Mouse (Mus musculus): ENCODE data around the gene Zkscan7.

DNA sequence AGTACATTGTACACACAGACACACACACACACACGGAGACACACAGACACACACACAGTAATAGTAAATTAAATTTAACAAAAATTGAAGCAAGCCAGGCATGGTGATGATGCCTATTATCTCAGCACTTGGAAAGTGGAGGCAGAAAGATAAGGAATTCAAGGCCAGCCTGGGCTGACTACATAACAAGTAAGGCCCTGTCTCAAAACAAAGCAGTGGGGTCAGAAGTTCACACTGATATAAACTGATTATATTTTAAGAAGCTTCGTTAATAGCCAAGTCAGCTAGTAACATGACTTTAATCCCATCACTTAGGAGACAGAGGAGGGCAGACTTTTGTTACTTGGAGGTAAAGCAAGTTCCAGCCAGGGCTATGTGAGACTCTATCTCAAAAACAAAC, 21.8 kb upstream of the Zkscan7 start:
- TF ChIP-seq CTCF (IDR thresholded peaks at IDR 0.05; ENCODE audit: low read depth, low read length) (no peak), POLR2A (IDR thresholded peaks at IDR 0.05; ENCODE audit: borderline replicate concordance, low read depth, low read length) (no peak)
